Mouse (Mus musculus): Measurements from ENCODE around the gene Lmtk2. TPM values are rescaled to one million over a fixed set of nuclear protein-coding genes. Genes with fewer than 3 reads are reported as not detected.
A peak's percentile ranks its signal among the peaks of the same experiment; 100 is the strongest.

Lmtk2 gene
- polyA plus RNA-seq, 1 experiment from 2014 or later, result 4.4 TPM

- no peak for ATAC-seq (ENCODE audit: insufficient number of reproducible peaks, insufficient read depth, low FRiP score, low read depth)
- H3K9me3 ChIP-seq (ENCODE audit: control insufficient read depth, low read length), result no peaks in the 10 kb centered on the region
- H3K4me2 ChIP-seq (ENCODE audit: low read length), result no peak overlapping the region
- H3K9ac ChIP-seq (ENCODE audit: low read length), result no peak overlapping the region
- no peak overlapping the region for H3K27ac ChIP-seq (replicated peaks in 1 of 2; ENCODE audit: control insufficient read depth in 1 of 2, insufficient read depth in 1 of 2, low read depth in 2 of 2, low read length in 2 of 2)
- no peaks in the 10 kb centered on the region; a peak in 1 of 4 replicates for H3K4me1 ChIP-seq (ENCODE audit: control insufficient read depth in 2 of 2, insufficient read depth in 2 of 2, low read length in 2 of 2)
- no peaks in the 10 kb centered on the region for H3K27me3 ChIP-seq (ENCODE audit: control insufficient read depth, insufficient read depth, low read length)
- H3K4me3 ChIP-seq (ENCODE audit: control insufficient read depth in 1 of 2, insufficient read depth in 1 of 2, low read depth in 1 of 2, low read length in 2 of 2), result no peak overlapping the region
- H3K36me3 ChIP-seq (ENCODE audit: control insufficient read depth, insufficient read depth, low read length), result peaks cover 76% of the 10 kb centered on the region
- WGBS, result 92% methylated on average over 18 of the region's 18 CpGs
Measured at GRCm38 (mm10) chr5:144173648-144174047, 73.4 kb downstream of the Lmtk2 start.

GRCm38 (mm10) chr5:144178216-144178615 is 78.0 kb downstream of the Lmtk2 start:
- H3K9me3 ChIP-seq (ENCODE audit: control insufficient read depth, low read length), result no peaks in the 10 kb centered on the region
- H3K27ac ChIP-seq (replicated peaks in 1 of 2; ENCODE audit: control insufficient read depth in 1 of 2, insufficient read depth in 1 of 2, low read depth in 2 of 2, low read length in 2 of 2), result no peak overlapping the region
- H3K4me2 ChIP-seq (ENCODE audit: low read length), result no peak overlapping the region
- no peak overlapping the region for H3K9ac ChIP-seq (ENCODE audit: low read length)
- H3K27me3 ChIP-seq (ENCODE audit: control insufficient read depth, insufficient read depth, low read length), result no peaks in the 10 kb centered on the region
- H3K4me1 ChIP-seq (ENCODE audit: control insufficient read depth in 2 of 2, insufficient read depth in 2 of 2, low read length in 2 of 2), result peaks cover 8 to 10% of the 10 kb centered on the region in 2 experiments
- peaks cover 41% of the 10 kb centered on the region for H3K36me3 ChIP-seq (ENCODE audit: control insufficient read depth, insufficient read depth, low read length)
- no peak overlapping the region for H3K4me3 ChIP-seq (ENCODE audit: control insufficient read depth in 1 of 2, insufficient read depth in 1 of 2, low read depth in 1 of 2, low read length in 2 of 2)
- ATAC-seq (ENCODE audit: insufficient number of reproducible peaks, insufficient read depth, low FRiP score, low read depth), result no peak
- 61% methylated on average over 6 of the region's 6 CpGs for WGBS

- H3K4me2 ChIP-seq (ENCODE audit: low read length), result no peak overlapping the region
- H3K27ac ChIP-seq (replicated peaks in 1 of 2; ENCODE audit: control insufficient read depth in 1 of 2, insufficient read depth in 1 of 2, low read depth in 2 of 2, low read length in 2 of 2), result no peak overlapping the region
- WGBS, result 91% methylated on average over 7 of the region's 7 CpGs
- peaks cover 9 to 11% of the 10 kb centered on the region in 2 experiments for H3K4me1 ChIP-seq (ENCODE audit: control insufficient read depth in 2 of 2, insufficient read depth in 2 of 2, low read length in 2 of 2)
- no peak for ATAC-seq (ENCODE audit: insufficient number of reproducible peaks, insufficient read depth, low FRiP score, low read depth)
- no peaks in the 10 kb centered on the region for H3K9me3 ChIP-seq (ENCODE audit: control insufficient read depth, low read length)
- no peak overlapping the region for H3K9ac ChIP-seq (ENCODE audit: low read length)
- no peak overlapping the region for H3K4me3 ChIP-seq (ENCODE audit: control insufficient read depth in 1 of 2, insufficient read depth in 1 of 2, low read depth in 1 of 2, low read length in 2 of 2)
- peaks cover 37% of the 10 kb centered on the region for H3K36me3 ChIP-seq (ENCODE audit: control insufficient read depth, insufficient read depth, low read length)
- no peaks in the 10 kb centered on the region for H3K27me3 ChIP-seq (ENCODE audit: control insufficient read depth, insufficient read depth, low read length)
Measured at GRCm38 (mm10) chr5:144181249-144181648, 81.0 kb downstream of the Lmtk2 start.

- H3K4me3 ChIP-seq (ENCODE audit: control insufficient read depth in 1 of 2, insufficient read depth in 1 of 2, low read depth in 1 of 2, low read length in 2 of 2), result no peak overlapping the region
- H3K27me3 ChIP-seq (ENCODE audit: control insufficient read depth, insufficient read depth, low read length), result no peaks in the 10 kb centered on the region
- H3K27ac ChIP-seq (replicated peaks in 1 of 2; ENCODE audit: control insufficient read depth in 1 of 2, insufficient read depth in 1 of 2, low read depth in 2 of 2, low read length in 2 of 2), result no peak overlapping the region
- peaks cover 9 to 11% of the 10 kb centered on the region in 2 experiments for H3K4me1 ChIP-seq (ENCODE audit: control insufficient read depth in 2 of 2, insufficient read depth in 2 of 2, low read length in 2 of 2)
- H3K4me2 ChIP-seq (ENCODE audit: low read length), result peak overlapping the region; percentile 39
- WGBS, result 19% methylated on average over 20 of the region's 20 CpGs
- ATAC-seq (ENCODE audit: insufficient number of reproducible peaks, insufficient read depth, low FRiP score, low read depth), result no peak
- H3K9ac ChIP-seq (ENCODE audit: low read length), result peak overlapping the region; percentile 21; the same call in 1 of the 2 replicates
- H3K36me3 ChIP-seq (ENCODE audit: control insufficient read depth, insufficient read depth, low read length), result peaks cover 32% of the 10 kb centered on the region
- no peaks in the 10 kb centered on the region for H3K9me3 ChIP-seq (ENCODE audit: control insufficient read depth, low read length)
Measured at GRCm38 (mm10) chr5:144182542-144183247, 82.5 kb downstream of the Lmtk2 start.

GRCm38 (mm10) chr5:144183248-144183559 is 83.0 kb downstream of the Lmtk2 start:
- Histone ChIP-seq H3K36me3 (ENCODE audit: control insufficient read depth, insufficient read depth, low read length) (peaks cover 33% of the 10 kb centered on the region), H3K9me3 (ENCODE audit: control insufficient read depth, low read length) (no peaks in the 10 kb centered on the region), H3K27ac (replicated peaks in 1 of 2; ENCODE audit: control insufficient read depth in 1 of 2, insufficient read depth in 1 of 2, low read depth in 2 of 2, low read length in 2 of 2) (no peak overlapping the region), H3K27me3 (ENCODE audit: control insufficient read depth, insufficient read depth, low read length) (no peaks in the 10 kb centered on the region), H3K4me1 (ENCODE audit: control insufficient read depth in 2 of 2, insufficient read depth in 2 of 2, low read length in 2 of 2) (peaks cover 9 to 11% of the 10 kb centered on the region in 2 experiments), H3K4me3 (ENCODE audit: control insufficient read depth in 1 of 2, insufficient read depth in 1 of 2, low read depth in 1 of 2, low read length in 2 of 2) (no peak overlapping the region), H3K4me2 (ENCODE audit: low read length) (peak overlapping the region; percentile 39; the same call in 1 of the 2 replicates), H3K9ac (ENCODE audit: low read length) (no peak overlapping the region)
- no peak for ATAC-seq (ENCODE audit: insufficient number of reproducible peaks, insufficient read depth, low FRiP score, low read depth)
- 21% methylated on average over 8 of the region's 8 CpGs for WGBS

GRCm38 (mm10) chr5:144183647-144184335 is 83.6 kb downstream of the Lmtk2 start:
- ATAC-seq (ENCODE audit: insufficient number of reproducible peaks, insufficient read depth, low FRiP score, low read depth), result no peak
- 82% methylated on average over 7 of the region's 7 CpGs for WGBS

GRCm38 (mm10) chr5:144184350-144185045 is 84.3 kb downstream of the Lmtk2 start:
- H3K27me3 ChIP-seq (ENCODE audit: control insufficient read depth, insufficient read depth, low read length), result no peaks in the 10 kb centered on the region
- H3K4me3 ChIP-seq (ENCODE audit: control insufficient read depth in 1 of 2, insufficient read depth in 1 of 2, low read depth in 1 of 2, low read length in 2 of 2), result no peak overlapping the region
- H3K36me3 ChIP-seq (ENCODE audit: control insufficient read depth, insufficient read depth, low read length), result peaks cover 31% of the 10 kb centered on the region
- H3K27ac ChIP-seq (replicated peaks in 1 of 2; ENCODE audit: control insufficient read depth in 1 of 2, insufficient read depth in 1 of 2, low read depth in 2 of 2, low read length in 2 of 2), result no peak overlapping the region
- WGBS, result 92% methylated on average over 21 of the region's 21 CpGs
- H3K4me1 ChIP-seq (ENCODE audit: control insufficient read depth in 2 of 2, insufficient read depth in 2 of 2, low read length in 2 of 2), result peaks cover 14 to 16% of the 10 kb centered on the region in 2 experiments
- H3K4me2 ChIP-seq (ENCODE audit: low read length), result no peak overlapping the region
- H3K9ac ChIP-seq (ENCODE audit: low read length), result no peak overlapping the region
- no peak for ATAC-seq (ENCODE audit: insufficient number of reproducible peaks, insufficient read depth, low FRiP score, low read depth)
- H3K9me3 ChIP-seq (ENCODE audit: control insufficient read depth, low read length), result no peaks in the 10 kb centered on the region

More at GRCm38 (mm10) chr5:144183647-144184335, 83.6 kb downstream of the Lmtk2 start:
- Histone ChIP-seq H3K27me3 (ENCODE audit: control insufficient read depth, insufficient read depth, low read length) (no peaks in the 10 kb centered on the region), H3K4me2 (ENCODE audit: low read length) (no peak overlapping the region), H3K4me1 (ENCODE audit: control insufficient read depth in 2 of 2, insufficient read depth in 2 of 2, low read length in 2 of 2) (peaks cover 9 to 11% of the 10 kb centered on the region in 2 experiments), H3K4me3 (ENCODE audit: control insufficient read depth in 1 of 2, insufficient read depth in 1 of 2, low read depth in 1 of 2, low read length in 2 of 2) (no peak overlapping the region; a peak in 1 of 4 replicates), H3K9ac (ENCODE audit: low read length) (no peak overlapping the region), H3K36me3 (ENCODE audit: control insufficient read depth, insufficient read depth, low read length) (peaks cover 33% of the 10 kb centered on the region), H3K9me3 (ENCODE audit: control insufficient read depth, low read length) (no peaks in the 10 kb centered on the region), H3K27ac (replicated peaks in 1 of 2; ENCODE audit: control insufficient read depth in 1 of 2, insufficient read depth in 1 of 2, low read depth in 2 of 2, low read length in 2 of 2) (no peak overlapping the region)
